Comparison of ENCODE assay signal across 8 mouse cellular contexts in genomic region chr2:156311841-156312291, GRCm38 (mm10). TPM values are rescaled to one million over a fixed set of nuclear protein-coding genes. Genes with fewer than 3 reads are reported as not detected.
DNase-seq lines count a peak whose midpoint lies in the region; ATAC-seq lines count a peak whose summit lies in the region.

No protein-coding gene starts in this region.

- under 1% methylated on average over 48 of the region's 53 CpGs for WGBS in hindbrain, embryonic 16.5 days

- ATAC-seq in cerebellum, adult (ENCODE audit: insufficient number of reproducible peaks, low FRiP score, low TSS enrichment), result peak; percentile 62; the same call in 1 of the 2 replicates
- peak; percentile 71 for ATAC-seq in hindbrain, embryonic 16.5 days

- no peaks in the 10 kb centered on the region for H3K27me3 ChIP-seq in hindbrain, embryonic 16.5 days (replicated peaks; ENCODE audit: control insufficient read depth, insufficient read depth, low read length)
- H3K27me3 ChIP-seq in megakaryocyte, embryonic 14.5 days (replicated peaks), result peaks cover 1% of the 10 kb centered on the region

- H3K9me3 ChIP-seq in hindbrain, embryonic 16.5 days (ENCODE audit: control insufficient read depth, low read length), result no peaks in the 10 kb centered on the region
- H3K9me3 ChIP-seq in megakaryocyte, embryonic 14.5 days, result peaks cover 6% of the 10 kb centered on the region; the same call in 1 of the 2 replicates

- peak overlapping the region; percentile 93 for H3K4me3 ChIP-seq in hindbrain, embryonic 16.5 days (ENCODE audit: low read length)
- peak overlapping the region; percentile 95 for H3K4me3 ChIP-seq in megakaryocyte, embryonic 14.5 days (replicated peaks)

- intact Hi-C loops in left cerebral cortex, postnatal 25 days (cut with DNase I), result loop anchor here (1.0 kb wide), 1 partner anchor 203 kb away; no protein-coding TSS in a partner anchor

- DNase-seq in cerebellum, adult 11-12 months, result no peak
- DNase-seq in cerebellum, postnatal 14 days, result peak; percentile 59 to 67
- DNase-seq in gastrocnemius, adult 8-10 months (ENCODE audit: low spot score in 2 of 2), result peak; percentile 17 to 47
- DNase-seq in left cerebral cortex, postnatal 25 days (ENCODE audit: low spot score in 2 of 2), result peak; percentile 34 to 54
- peak; percentile 44 for DNase-seq in spleen, adult 12 weeks (ENCODE audit: low spot score)

- peak overlapping the region; percentile 68 for H3K4me2 ChIP-seq in hindbrain, embryonic 16.5 days (ENCODE audit: low read length)

- H3K9ac ChIP-seq in hindbrain, embryonic 16.5 days (ENCODE audit: low read depth, low read length), result peak overlapping the region; percentile 96

- peaks cover 3% of the 10 kb centered on the region; the same call in 1 of the 2 replicates for H3K36me3 ChIP-seq in hindbrain, embryonic 16.5 days (ENCODE audit: control insufficient read depth, insufficient read depth, low read length)
- H3K36me3 ChIP-seq in megakaryocyte, embryonic 14.5 days (replicated peaks; ENCODE audit: low read length), result peaks cover 34% of the 10 kb centered on the region

- H3K27ac ChIP-seq in hindbrain, embryonic 16.5 days (ENCODE audit: low read depth, low read length), result peak overlapping the region; percentile 98

- H3K4me1 ChIP-seq in hindbrain, embryonic 16.5 days (ENCODE audit: control insufficient read depth, insufficient read depth, low read depth, low read length), result peaks cover 13% of the 10 kb centered on the region
- peaks cover 33% of the 10 kb centered on the region for H3K4me1 ChIP-seq in megakaryocyte, embryonic 14.5 days

RNA-seq across cellular contexts. Expression of gene Cnbd2, which starts 0.2 kb away (rescaled TPM):
- total RNA-seq in gastrocnemius, adult 8-10 months (2022), result 1 to 10 TPM in 1 of 4 experiments, under 1 TPM in 3; 0.74 to 1.0 (median 0.85) TPM
- 6.2 and 6.8 TPM in 2 replicates for polyA plus RNA-seq in hindbrain, embryonic 16.5 days (2015; fragmentation: Nextera tagmentation; extraction: Ambion mirVana)
- total RNA-seq in left cerebral cortex, postnatal 25 days (2021), result 1 to 10 TPM; 5.4 to 5.5 TPM
- 0.74 TPM in 1 of 2 replicates, not detected in the other for polyA plus RNA-seq in megakaryocyte, embryonic 14.5 days (2012; ENCODE audit: insufficient read depth, low replicate concordance)

RNA-seq across cellular contexts. Expression of gene Scand1, which starts 0.6 kb away (rescaled TPM):
- total RNA-seq in gastrocnemius, adult 8-10 months (2022), result 10 to 100 TPM; 50.0 to 68.3 (median 62.9) TPM
- polyA plus RNA-seq in hindbrain, embryonic 16.5 days (2015; fragmentation: Nextera tagmentation; extraction: Ambion mirVana), result 77.3 and 84.0 TPM in 2 replicates
- total RNA-seq in left cerebral cortex, postnatal 25 days (2021), result 10 to 100 TPM; 86.0 to 89.2 TPM
- 797 and 1,035 TPM in 2 replicates for polyA plus RNA-seq in megakaryocyte, embryonic 14.5 days (2012; ENCODE audit: insufficient read depth, low replicate concordance)
